Mouse (Mus musculus): ENCODE measurements around the gene Rnf8.
"Not testable (repeated sequence)": the region's sequence is repeated elsewhere in the genome, so short reads cannot be mapped to it uniquely, and the experiment has no call there.

The Rnf8 gene

GRCm38 (mm10) chr17:29614115-29615023 is at the start of gene Rnf8, which contains the start of gene Gm28043:
Gene Rnf8 (plus strand): TSS chr17:29614790.
Gene Gm28043 (plus strand): TSS chr17:29614876.
- DNase-seq, result peak; percentile 96

- no peak for DNase-seq
These were observed 49.1 kb upstream of the Rnf8 start for GRCm38 (mm10) chr17:29565521-29565920.

DNA sequence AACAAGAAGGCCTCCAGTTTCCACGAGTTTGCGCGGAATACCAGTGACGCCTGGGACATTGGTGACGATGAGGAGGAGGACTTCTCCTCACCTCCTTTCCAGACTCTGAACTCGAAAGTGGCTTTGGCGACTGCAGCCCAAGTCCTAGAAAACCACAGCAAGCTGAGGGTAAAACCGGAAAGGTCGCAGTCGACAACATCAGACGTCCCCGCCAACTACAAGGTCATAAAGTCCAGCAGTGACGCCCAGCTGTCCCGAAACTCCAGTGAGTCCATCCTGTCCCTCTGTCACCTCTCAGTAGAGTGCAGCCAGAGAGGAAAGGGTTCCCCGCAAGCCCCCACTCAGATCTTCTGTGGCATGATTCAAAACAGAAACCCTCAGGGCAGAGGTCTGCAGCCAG is 46.2 kb upstream of the Rnf8 start:
- no peak for DNase-seq

DNA sequence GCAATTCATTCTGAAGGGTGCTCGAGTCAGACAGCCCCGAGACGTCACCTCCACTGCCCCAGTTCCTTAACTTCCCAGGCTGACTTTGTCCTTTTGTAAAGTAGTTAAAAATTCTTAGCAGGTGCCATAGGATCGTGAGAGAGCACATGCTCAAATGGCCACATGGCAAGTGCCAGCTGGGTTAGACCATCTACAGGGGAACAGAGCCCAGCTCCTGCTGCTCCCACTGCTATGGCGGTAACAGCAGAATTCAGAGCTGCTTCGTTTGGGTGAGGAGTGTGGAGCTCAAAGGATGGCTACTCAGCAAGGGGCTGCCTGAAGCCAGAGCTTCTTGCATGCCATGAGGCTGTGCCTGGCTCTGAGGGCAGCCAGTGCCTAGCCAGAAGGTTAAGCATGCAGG is 44.8 kb upstream of the Rnf8 start:
- DNase-seq, result no peak

DNA sequence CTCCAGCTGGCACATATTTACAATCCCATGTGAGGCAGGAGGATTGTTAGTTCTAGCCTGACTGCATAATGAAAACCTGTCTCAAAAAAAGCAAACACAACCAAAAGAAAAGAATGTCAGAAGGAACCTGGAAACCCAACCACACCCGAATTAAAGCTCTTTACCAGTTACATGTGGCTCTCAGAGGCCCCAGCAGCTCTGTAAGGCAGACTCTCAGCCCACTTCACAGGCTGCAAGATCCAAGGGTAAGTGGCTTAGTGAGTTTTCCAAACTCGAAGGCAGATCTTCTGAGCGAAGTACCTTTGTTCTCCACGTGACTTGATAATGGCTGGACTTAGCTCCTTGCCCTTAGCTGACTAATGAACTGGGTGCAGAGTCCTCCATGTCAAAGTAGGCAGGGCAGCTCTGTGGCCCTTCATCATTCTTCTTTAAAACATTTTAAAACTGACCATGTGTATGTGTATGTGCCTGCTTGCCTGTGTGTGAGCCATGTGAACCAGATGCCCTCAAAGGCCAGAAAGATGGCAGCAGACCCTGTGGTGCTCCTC is 34.9 kb upstream of the Rnf8 start:
- no peak for DNase-seq

DNA sequence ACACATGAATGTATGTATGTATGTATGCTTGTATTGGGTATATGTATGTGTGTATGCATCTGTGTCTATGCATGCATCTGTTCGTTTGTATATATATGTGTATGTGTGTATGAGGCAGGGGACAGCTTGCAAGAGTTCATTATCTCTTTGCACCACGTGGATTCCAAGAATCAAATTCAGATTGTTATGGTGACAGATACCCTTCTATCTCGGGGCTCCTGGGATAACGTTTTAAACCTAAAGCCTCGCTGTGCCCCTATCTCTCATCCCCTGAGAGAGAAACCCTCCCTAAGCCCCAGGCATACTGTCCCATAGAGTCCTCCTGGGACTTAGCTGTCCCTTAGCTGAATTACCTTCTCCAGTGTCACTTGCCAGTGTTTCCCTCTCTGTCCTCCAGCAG is 31.0 kb upstream of the Rnf8 start:
- DNase-seq, result no peak

GRCm38 (mm10) chr17:29584306-29584705 is 30.3 kb upstream of the Rnf8 start:
- DNase-seq, result no peak

GRCm38 (mm10) chr17:29584737-29585136 is 29.9 kb upstream of the Rnf8 start:
- no peak for DNase-seq

DNA sequence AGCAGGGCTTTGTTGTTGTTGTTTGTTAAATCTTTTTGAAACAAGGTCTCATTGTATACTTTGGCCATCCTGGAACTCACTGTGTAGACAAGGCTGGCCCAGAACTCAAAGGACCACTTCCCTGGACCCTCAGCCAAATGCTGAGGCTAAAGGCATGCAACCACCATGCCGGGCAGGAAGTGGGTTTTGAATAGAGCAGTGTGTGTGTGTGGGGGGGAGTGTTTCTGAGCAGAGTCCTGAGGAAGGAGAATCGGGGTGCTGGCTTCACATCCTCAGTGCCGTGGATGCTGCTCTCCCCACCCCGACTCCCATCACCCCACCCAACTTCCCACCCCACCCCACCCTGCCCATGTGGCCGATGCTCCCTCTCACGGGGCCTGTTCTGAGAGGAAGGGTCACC is 29.1 kb upstream of the Rnf8 start:
- no peak for DNase-seq

DNA sequence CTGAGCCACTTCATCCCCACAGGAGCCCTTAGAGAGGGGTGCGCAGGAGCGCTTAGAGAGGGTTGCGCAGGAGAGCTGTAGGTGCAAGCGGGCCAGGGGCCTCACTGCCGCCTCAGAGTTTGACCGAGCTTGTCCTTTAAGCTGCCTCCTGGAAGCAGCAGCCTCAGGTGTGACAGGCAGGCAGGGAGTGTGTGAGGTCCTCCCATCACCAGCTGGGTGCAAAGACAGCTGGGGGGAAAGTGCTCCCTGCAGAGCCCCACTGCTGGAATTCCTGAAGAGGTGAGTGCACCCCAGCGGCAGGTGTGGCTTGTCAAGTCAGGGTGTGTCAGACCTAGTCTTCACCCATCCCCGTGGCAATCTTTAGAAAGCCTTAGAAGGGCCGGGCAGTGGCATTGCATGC is 27.7 kb upstream of the Rnf8 start:
- no peak for DNase-seq

DNA sequence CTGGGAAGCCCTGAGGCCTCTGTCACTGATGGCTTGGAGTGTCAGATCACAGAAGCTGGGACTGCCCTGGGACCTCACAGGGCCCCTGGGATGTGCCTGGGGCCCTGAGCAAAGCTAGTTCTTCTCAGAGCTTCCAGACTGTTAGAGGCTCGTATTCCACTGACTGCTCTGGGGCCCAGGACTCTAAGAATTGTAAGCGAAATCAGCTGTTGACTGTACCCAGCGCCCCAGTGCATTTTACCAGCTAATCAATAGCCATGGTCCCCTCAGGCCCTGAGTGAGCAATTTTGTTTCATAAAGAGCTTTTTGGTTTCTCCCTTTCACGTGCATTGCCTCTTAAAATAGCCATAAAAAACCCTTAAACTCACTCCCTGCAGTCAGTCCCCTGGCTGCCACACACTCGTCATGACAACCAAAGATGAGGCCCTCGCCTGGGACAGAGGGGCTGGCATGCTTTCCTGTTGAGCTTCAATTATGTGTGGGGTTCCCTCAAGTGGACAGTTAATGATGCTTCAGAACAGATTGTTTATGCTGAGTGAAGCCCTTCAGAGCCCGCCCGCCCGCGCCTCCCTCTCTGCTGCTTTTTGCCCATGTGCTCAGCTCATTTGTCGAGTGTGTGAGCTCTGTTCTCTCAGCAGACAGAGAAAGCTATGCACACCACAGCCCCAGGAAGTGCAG is 25.2 kb upstream of the Rnf8 start:
- no peak for DNase-seq

- DNase-seq, result peak; percentile 25
These were observed 18.5 kb upstream of the Rnf8 start for GRCm38 (mm10) chr17:29595891-29596770.

- no peak for DNase-seq
These were observed 17.8 kb upstream of the Rnf8 start for GRCm38 (mm10) chr17:29596771-29597132.

DNA sequence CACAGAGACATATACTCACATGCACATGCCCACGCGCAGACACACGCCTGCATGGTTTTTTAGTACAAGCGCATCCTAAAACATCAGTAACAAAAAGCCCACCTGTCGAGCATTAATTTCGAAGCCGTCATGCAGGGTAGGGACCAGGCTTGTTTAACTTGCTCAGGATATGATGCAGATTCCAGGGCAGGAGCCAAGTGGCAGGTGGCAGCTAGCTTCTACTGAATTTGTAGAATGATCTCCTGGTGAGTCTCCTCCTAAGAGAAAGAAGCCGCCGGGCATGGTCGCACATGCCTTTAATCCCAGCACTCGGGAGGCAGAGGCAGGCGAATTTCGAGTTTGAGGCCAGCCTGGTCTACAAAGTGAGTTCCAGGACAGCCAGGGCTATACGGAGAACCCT is 15.5 kb upstream of the Rnf8 start:
- DNase-seq, result no peak

DNA sequence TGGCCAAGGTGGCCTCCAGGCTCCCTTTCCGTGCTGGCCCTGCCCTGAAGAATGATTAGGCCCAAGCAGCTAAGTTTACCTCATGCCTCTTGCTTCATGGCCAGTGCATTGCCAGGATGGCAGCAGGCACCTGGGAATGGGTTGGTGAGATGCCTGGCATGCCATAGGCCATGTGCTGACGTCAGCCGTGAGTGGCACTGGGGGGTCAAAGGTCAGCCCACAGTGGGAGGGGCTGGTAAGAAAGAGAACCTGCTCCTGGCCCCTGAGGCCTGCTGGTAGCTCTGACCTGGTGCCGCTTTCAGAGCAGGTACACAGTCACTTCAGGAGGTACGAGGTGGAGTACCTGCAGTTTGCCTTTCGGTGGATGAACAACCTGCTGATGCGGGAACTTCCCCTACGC is 15.1 kb upstream of the Rnf8 start:
- DNase-seq, result peak; percentile 53

- no peak for DNase-seq
These were observed 13.2 kb upstream of the Rnf8 start for GRCm38 (mm10) chr17:29601391-29601790.

- peak; percentile 91 for DNase-seq
These were observed 11.3 kb upstream of the Rnf8 start for GRCm38 (mm10) chr17:29603283-29603682.

DNA sequence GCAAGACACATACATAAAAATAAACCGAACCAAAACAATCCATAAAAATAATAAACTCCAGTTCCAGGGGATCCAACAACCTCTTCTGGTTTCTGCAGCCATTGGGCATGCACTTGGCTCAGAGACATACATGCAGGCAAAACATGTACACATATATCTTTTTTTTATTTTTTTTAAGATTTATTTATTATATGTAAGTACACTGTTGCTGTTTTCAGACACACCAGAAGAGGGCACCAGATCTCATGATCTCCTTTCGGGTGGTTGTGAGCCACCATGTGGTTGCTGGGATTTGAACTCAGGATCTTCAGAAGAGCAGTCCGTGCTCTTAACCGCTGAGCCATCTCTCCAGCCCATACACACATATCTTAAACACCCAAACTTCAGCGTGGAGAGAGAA is 1.1 kb upstream of the Rnf8 start:
- DNase-seq, result not testable (repeated sequence)

GRCm38 (mm10) chr17:29615024-29615551 is 498 bp downstream of the Rnf8 start:
- no peak for DNase-seq

- no peak for DNase-seq
These were observed 1.0 kb downstream of the Rnf8 start for GRCm38 (mm10) chr17:29615616-29616015.

DNA sequence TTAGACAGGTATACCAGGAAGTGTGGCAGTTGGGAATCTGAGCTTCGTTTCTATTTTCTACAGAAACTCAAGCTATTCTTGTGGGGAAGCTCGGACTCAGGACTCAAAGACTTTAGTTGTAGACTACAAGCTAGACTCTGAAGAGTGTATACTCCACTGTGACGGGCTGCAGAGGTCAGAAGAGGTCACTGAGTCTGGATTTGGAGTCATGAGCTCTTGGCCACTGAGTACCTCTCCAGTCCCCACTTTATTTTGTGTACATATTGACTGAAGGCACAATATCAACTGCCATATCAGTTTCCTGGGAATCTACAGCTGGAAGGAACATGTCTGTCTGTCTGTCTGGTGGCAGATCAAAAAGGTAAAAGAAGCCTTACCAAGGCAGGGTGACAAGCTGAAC is 4.6 kb downstream of the Rnf8 start:
- DNase-seq, result no peak

DNA sequence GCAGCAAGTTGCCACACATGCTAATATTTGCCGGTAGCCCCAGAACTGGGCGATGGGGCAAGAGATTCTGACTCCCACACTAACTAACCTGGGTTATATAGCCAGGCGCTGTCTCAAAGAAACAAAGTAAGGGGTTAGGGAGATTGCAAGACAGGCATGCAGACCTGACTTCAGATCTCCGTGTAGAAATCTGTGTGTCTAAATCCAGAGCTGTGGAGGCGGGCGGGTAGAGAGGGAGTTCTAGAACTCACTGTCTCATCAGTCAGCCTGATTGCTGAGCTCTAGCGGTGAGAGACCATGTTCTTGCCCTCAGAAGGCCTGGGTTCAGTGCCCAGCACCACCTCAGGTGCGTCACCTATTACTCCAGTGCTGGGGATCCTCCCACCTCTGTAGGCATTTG is 8.9 kb downstream of the Rnf8 start:
- no peak for DNase-seq

GRCm38 (mm10) chr17:29627285-29627684 is 12.7 kb downstream of the Rnf8 start:
- DNase-seq, result no peak
